Mouse (Mus musculus): ENCODE results near the gene Ank2.

DNA sequence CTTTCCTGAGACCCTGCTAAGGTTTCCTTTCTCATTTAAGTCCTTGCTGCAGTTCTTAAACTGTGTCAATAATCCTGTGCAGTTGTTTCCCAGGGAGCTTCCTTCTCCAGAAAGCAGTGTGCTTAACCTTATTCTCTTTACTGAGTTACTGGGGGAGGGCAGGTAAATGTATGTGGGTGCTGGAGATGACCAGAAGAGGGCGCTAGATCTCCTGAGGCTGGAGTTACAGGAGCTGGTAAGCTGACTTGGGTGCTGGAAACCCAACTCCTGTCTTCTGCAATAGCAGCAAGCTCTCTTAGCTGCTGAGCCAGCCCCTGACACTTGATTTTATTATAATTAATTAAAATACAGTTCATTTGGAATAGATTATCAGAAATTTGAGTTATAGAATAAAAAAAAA is 84.7 kb downstream of the Ank2 start:
- no peak for TF ChIP-seq CTCF (IDR thresholded peaks at IDR 0.05; ENCODE audit: low read depth, low read length)
- TF ChIP-seq POLR2AphosphoS5 (IDR thresholded peaks at IDR 0.05; ENCODE audit: insufficient replicate concordance, low read depth, low read length): no peak

Measured in G1E (cell line).